Mouse (Mus musculus): ENCODE results near the gene Vwa2. TPM values are rescaled to one million over a fixed set of nuclear protein-coding genes. Genes with fewer than 3 reads are reported as not detected.

Vwa2 gene
- total and polyA plus RNA-seq, 3 experiments, result not detected

DNA sequence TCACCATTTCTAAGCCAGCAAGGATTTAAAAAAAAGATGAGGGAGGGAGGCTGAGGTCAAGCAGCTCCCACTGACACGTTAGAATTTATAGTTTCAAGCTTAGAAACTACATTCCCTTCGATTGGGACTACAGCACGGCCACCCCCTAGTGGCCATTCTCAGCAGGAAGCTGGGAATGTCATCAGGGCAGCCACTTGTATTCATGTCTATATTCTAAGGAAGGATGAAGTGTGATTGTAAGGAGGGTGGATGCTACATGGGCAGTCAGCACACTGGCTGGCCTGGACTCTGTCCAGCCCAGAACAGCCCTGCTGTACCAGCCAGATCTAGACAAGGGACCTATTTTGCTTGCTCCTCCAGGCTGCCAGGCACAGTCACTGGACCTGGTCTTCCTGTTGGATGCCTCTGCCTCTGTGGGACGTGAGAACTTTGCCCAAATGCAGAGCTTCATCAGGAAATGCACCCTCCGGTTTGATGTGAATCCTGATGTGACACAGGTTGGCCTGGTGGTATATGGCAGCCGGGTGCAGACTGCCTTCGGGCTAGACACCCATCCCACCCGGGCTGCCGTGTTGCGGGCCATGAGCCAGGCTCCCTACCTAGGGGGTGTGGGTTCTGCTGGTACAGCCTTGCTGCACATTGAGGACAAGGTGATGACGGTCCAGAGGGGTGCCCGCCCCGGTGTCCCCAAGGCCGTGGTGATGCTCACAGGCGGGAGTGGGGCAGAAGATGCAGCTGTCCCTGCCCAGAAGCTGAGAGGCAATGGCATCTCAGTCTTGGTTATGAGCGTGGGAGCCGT is 34.6 kb downstream of the Vwa2 start:
- peak; percentile 18 for DNase-seq

DNA sequence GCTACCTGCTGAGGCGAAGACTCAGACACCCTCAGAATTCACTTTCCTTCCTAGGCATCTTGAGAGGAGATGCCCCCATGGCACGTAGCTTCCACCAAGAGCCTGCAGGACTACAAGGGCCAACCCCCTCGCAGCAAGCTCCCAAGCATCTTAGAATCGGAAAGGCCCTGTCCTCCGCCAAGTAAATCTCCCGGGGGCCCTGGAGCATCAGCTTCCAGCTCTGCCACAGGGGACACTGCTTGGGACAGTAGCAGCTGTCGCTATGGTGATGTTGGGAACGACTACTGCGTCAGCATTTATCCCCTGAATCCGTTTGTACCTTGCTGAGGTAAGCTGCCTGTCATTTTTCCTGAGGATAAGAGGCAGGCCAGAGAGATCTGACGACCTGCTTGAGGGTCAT is 36.5 kb downstream of the Vwa2 start:
- DNase-seq, result no peak

DNA sequence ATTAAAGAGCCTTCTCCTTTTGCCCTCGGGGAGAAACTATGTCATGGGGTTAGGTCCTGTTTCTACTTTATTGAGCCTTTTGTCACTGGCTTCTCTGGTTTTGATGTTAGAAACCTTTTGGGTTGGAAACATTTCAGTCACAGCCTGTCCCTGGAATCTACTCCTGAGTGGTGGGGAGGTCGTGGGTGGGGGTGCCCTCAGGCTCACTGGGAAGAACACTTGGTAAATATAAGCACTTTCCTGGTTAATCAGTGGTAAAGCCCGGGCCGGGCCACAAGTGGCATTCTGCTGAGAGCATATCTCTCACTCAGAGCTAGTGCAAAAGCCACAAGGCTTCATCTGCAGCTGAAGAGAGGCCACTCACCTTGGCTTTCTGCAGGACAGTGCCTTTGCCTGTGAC is 39.7 kb downstream of the Vwa2 start:
- no peak for DNase-seq

- DNase-seq, result no peak
Measured at GRCm38 (mm10) chr19:56914658-56915057, 40.6 kb downstream of the Vwa2 start.

GRCm38 (mm10) chr19:56915084-56915483 is 41.0 kb downstream of the Vwa2 start:
- DNase-seq, result no peak

GRCm38 (mm10) chr19:56919628-56920027 is 45.6 kb downstream of the Vwa2 start:
- DNase-seq, result peak; percentile 87

DNA sequence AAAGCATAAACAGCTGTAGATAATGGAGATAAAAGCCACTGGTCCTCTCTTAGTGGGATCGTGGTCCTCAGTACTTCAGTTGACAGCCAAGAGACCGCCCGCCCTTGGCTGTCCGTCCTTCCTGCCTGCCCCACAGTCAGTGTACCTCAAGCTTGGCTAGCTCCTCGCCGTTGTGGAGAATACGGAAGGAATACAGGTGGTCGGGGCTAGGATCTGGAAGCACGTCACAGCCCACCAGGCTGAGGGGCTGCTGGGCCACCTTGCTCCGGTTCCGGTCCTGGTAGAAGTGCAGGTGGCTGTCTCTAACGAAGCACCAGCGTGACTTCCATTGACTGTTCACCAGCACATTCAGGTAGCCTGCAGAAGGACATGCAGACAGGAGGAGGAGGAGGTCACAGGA is 46.2 kb downstream of the Vwa2 start:
- no peak for DNase-seq

DNA sequence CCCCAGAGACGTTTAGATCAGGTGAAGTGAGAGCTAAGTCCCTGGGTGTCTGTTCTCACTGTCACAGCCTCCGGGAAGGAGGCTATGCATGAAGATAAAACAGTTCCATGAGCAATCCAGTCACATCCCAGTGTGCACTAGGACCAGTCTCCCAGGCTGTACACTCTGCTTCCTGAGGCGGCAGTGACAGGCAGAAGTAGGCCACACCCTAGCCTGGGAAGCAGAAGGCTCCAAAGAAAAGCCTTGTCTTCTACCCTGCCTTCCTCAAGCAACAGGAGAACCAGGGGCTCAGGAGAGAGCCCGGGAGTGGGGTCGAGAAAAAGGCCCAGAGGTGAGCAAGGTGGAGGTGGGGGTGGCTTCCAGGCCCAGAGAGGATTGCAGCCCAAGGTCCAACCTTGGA is 47.7 kb downstream of the Vwa2 start:
- DNase-seq, result no peak

DNA sequence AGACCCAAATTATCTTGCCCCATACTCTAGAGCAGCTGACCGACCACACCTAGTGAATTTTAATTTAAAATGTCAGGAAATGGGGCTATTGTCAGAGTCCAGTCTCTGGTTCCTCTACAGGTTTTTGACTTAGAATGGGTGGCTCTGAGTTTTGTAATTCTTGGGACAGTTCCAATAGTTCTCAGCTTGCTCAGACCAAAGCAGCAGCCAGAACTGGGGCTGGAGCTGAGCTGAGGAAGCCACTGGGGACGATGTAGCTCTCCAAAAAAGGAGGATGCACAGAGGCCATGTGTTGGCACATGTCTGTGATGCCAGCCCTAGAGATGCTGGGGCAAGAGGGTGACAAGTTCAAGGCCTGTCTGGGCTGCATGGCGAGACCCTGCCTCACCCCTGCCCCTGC is 55.3 kb downstream of the Vwa2 start:
- DNase-seq, result peak; percentile 10

DNA sequence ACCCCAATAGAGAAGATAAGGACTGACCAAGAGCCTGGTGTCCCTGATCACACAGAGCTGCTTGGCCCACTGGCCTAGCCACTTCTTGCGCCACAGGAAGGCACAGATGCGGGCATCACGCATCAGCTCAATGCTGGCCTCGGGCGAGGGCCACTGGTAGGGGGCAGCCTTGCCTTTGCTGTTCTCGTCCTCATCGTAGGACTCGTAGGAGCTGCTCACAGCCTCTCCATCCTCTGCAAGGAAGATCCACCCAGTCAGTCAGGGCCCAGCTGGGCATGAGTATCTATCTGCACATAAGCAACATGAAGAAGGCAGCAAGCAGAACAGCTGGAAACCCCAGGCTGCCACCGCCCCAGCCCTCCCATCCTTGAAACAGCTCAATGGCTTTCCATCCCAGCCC is 56.0 kb downstream of the Vwa2 start:
- no peak for DNase-seq

- DNase-seq, result no peak
Measured at GRCm38 (mm10) chr19:56933800-56934199, 59.8 kb downstream of the Vwa2 start.

GRCm38 (mm10) chr19:56935111-56935510 is 61.1 kb downstream of the Vwa2 start:
- no peak for DNase-seq

DNA sequence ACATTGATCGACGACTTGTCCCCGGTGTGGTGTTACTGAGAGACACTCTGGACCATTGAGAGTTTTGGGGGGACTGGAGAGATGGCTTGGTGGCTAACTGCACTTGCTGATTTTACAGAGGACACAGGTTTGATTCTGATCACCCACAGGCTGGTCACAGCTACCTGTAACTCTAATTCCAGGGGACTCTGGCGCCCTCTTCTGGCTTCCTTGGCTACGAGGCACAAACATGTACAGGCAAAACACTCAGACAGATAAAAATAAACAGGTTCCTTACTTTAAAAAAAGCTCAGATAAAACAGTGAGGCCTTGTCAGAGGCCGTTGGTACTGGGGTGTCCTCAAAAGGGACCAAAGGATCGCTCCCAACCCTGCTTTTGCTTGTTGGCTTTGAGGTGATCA is 61.7 kb downstream of the Vwa2 start:
- no peak for DNase-seq

DNA sequence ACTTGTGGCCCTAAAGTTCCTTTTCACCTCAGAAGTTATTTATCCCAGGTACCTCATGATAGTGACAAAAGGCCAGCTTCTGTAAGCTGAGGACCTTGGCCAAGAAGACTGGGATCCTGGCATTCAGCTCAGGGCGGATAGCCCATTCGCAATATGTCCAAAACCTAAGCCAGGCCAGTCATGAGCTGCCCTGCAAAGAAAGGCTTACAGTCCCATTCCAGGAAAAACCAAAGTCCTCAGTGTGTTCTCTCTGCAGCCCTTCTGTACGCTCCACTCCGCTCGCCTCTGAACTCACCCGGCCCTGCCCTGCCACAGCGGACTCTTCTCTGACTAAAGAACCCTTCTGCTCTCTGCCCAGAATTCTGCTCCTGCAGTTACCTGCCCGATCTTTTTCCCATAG is 62.2 kb downstream of the Vwa2 start:
- no peak for DNase-seq

DNA sequence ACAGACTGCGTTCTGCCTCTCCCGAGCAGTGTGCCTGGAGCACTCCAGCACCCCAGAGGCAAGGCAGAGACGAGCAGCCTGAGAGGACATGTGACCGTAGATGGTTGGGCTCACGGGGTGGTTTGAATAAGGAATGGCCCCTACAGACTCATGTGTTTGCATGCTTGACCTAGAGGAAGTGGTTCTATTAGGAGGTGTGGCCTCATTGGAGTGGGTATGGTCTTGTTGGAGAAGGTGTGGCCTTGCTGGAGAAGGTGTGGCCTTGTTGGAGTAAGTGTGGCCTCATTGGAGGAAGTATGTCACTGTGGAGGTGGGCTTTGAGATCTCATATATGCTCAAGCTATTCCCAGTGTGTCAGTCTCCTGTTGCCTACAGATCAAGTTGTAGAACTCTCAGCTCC is 63.9 kb downstream of the Vwa2 start:
- DNase-seq, result no peak

GRCm38 (mm10) chr19:56939826-56940225 is 65.8 kb downstream of the Vwa2 start:
- peak; percentile 72 for DNase-seq

DNA sequence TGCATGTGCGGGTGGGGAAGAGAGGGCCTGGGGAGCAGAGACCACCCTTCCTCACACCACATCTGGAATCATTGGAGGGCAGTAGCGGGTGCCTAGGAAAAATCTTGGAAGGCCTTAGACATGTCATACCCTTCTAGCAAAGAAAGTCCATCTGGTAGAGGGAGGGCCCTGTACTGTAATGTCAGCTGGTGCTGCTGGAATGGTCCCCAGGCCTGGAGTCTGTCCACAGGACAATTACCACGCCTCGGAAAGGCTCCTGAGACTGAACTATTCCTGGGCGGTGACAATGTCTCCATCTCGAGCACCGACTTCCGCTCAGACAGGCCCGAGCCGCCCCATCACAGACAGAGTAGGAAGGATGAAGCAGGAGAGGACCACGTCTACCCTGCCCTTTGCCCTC is 66.5 kb downstream of the Vwa2 start:
- no peak for DNase-seq

DNA sequence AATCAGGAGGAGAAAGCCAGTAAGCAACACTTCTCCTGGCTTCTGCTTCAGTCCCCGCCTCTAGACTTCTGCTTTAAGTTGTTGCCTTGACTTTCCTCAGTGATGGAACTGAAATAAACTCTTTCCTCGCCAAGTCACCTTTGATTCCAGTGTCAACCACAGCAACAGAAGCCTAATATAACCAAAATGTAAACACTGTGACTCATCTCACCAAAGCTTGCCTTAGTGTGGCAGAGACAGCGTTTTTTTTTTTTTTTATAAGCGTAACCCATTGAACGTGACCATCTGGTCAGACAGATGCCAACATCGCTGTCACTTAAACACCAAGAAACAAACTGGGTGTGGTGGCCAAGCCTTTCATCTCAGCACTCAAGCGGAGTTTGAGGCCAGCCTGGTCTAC is 68.2 kb downstream of the Vwa2 start:
- DNase-seq, result no peak

GRCm38 (mm10) chr19:56944211-56944610 is 70.2 kb downstream of the Vwa2 start:
- peak; percentile 26 for DNase-seq

GRCm38 (mm10) chr19:56944826-56945225 is 70.8 kb downstream of the Vwa2 start:
- DNase-seq, result no peak

- DNase-seq, result no peak
Measured at GRCm38 (mm10) chr19:56945621-56946020, 71.6 kb downstream of the Vwa2 start.

GRCm38 (mm10) chr19:56946277-56946676 is 72.2 kb downstream of the Vwa2 start:
- DNase-seq, result no peak

- no peak for DNase-seq
Measured at GRCm38 (mm10) chr19:56946727-56947126, 72.7 kb downstream of the Vwa2 start.

DNA sequence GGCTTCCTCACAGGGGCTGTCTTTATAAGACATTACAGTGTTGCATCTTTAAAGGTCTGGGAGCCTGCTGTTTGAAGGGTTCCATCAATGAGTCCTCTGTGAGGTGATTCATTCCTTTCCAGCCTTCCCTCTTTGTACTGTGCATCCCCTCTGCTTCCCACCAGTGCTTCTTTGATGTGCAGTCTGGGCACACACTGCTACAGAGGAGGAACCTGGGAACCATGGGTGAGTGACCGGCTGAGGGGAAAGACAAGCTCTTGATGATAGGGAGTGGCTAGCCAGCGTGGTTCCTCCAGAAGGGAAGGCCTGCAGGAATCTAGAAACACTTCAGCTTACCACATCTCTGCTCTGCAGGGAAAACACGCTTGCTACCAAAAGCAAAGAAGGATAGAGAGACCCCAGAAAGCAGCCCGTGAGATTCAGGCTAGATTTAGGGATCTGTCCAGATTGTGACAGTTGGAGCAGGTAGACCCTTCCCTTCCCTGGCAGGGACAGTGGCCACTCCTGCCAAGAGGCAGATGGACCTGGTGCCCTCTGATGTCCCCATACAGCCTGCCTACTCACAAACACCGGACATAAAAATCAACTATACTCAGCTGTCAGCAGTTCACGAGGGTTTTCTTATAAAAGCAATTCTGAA is 74.0 kb downstream of the Vwa2 start:
- no peak for DNase-seq
